Mouse (Mus musculus): ENCODE data around the gene Ung.

Ung gene

GRCm38 (mm10) chr5:114130211-114130605, at the start of gene Ung:
TSS of gene Ung (plus strand) at chr5:114130386.
- peak in 1 of 2 experiments; percentile 61 for DNase-seq (ENCODE audit: inconsistent age in 2 of 2, low spot score in 1 of 2)

GRCm38 (mm10) chr5:114085501-114085900, 44.7 kb upstream of the Ung start:
- DNase-seq (ENCODE audit: inconsistent age in 2 of 2, low spot score in 1 of 2): no peak

- no peak for DNase-seq (ENCODE audit: inconsistent age in 2 of 2, low spot score in 1 of 2)
These were observed 42.2 kb upstream of the Ung start for GRCm38 (mm10) chr5:114087875-114088480.

- DNase-seq (ENCODE audit: inconsistent age in 2 of 2, low spot score in 1 of 2): no peak
These were observed 39.7 kb upstream of the Ung start for GRCm38 (mm10) chr5:114090421-114091013.

- DNase-seq (ENCODE audit: inconsistent age in 2 of 2, low spot score in 1 of 2): peak; percentile 81 to 91
These were observed 39.0 kb upstream of the Ung start, which contains the start of gene Svop for GRCm38 (mm10) chr5:114091057-114091807. TSS of gene Svop (minus strand) at chr5:114091570.

- peak; percentile 93 to 98 for DNase-seq (ENCODE audit: inconsistent age in 2 of 2, low spot score in 1 of 2)
These were observed 30.3 kb upstream of the Ung start for GRCm38 (mm10) chr5:114099709-114100389.

- no peak for DNase-seq (ENCODE audit: inconsistent age in 2 of 2, low spot score in 1 of 2)
These were observed 29.6 kb upstream of the Ung start for GRCm38 (mm10) chr5:114100390-114101099.

- DNase-seq (ENCODE audit: inconsistent age in 2 of 2, low spot score in 1 of 2): no peak
These were observed 28.3 kb upstream of the Ung start for GRCm38 (mm10) chr5:114101873-114102272.

- DNase-seq (ENCODE audit: inconsistent age in 2 of 2, low spot score in 1 of 2): no peak
These were observed 27.4 kb upstream of the Ung start for GRCm38 (mm10) chr5:114102807-114103206.

- DNase-seq (ENCODE audit: inconsistent age in 2 of 2, low spot score in 1 of 2): peak; percentile 76 to 89
These were observed 23.7 kb upstream of the Ung start for GRCm38 (mm10) chr5:114106391-114106935.

GRCm38 (mm10) chr5:114113334-114113733, 16.9 kb upstream of the Ung start:
- no peak for DNase-seq (ENCODE audit: inconsistent age in 2 of 2, low spot score in 1 of 2)

GRCm38 (mm10) chr5:114115030-114115429, 15.2 kb upstream of the Ung start:
- no peak for DNase-seq (ENCODE audit: inconsistent age in 2 of 2, low spot score in 1 of 2)

- DNase-seq (ENCODE audit: inconsistent age in 2 of 2, low spot score in 1 of 2): no peak
These were observed 13.6 kb upstream of the Ung start for GRCm38 (mm10) chr5:114116586-114116985.

- no peak for DNase-seq (ENCODE audit: inconsistent age in 2 of 2, low spot score in 1 of 2)
These were observed 10.4 kb upstream of the Ung start for GRCm38 (mm10) chr5:114119806-114120205.

- DNase-seq (ENCODE audit: inconsistent age in 2 of 2, low spot score in 1 of 2): no peak
These were observed 4.2 kb upstream of the Ung start for GRCm38 (mm10) chr5:114126008-114126407.

GRCm38 (mm10) chr5:114126499-114127244, 3.5 kb upstream of the Ung start:
- no peak for DNase-seq (ENCODE audit: inconsistent age in 2 of 2, low spot score in 1 of 2)

- peak; percentile 84 to 95 for DNase-seq (ENCODE audit: inconsistent age in 2 of 2, low spot score in 1 of 2)
These were observed 2.5 kb upstream of the Ung start, which contains the start of gene Alkbh2 for GRCm38 (mm10) chr5:114127374-114128349. TSS of gene Alkbh2 (minus strand) at chr5:114128218.

GRCm38 (mm10) chr5:114129550-114130210, 506 bp upstream of the Ung start:
- no peak for DNase-seq (ENCODE audit: inconsistent age in 2 of 2, low spot score in 1 of 2)
